Mouse (Mus musculus): ENCODE data around the gene Fosl1.

GRCm38 (mm10) chr19:5402293-5402692 lies 45.1 kb upstream of the Fosl1 start, which contains the start of gene Tsga10ip:
- TF ChIP-seq CTCF (IDR thresholded peaks at IDR 0.05; ENCODE audit: borderline replicate concordance, extremely low read depth, insufficient read depth, insufficient read length) = no peak
- TF ChIP-seq POLR2A (IDR thresholded peaks at IDR 0.05; ENCODE audit: borderline replicate concordance, extremely low read depth, insufficient read depth, insufficient read length, poor library complexity, severe bottlenecking) = no peak

All from brain, embryonic 14.5 days (tissue).